In the genomic region with DNA sequence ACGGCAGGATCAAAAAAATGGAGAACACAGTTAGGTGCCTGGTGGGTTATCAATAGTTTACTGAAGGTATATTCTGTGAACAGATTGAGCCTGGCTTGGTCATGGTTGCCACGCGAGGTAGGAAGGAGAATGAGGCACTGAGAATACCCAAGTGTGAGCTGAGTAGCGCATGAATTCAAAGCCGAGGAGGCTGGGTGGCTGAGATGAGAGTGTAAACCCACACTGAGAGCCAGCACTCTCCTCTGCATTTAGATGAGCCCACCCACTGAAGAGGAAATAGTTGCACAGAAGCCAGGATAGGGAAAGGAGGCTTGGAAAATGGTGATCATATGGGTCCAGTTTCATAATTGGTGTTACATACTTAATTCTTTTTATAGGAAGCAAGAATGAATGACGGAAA, we compare ENCODE assay signal across 7 mouse cellular contexts.
"Had no signal": no experiment of that assay in that cellular context is flagged by ENCODE, and none has a peak within 500 bp of the region (broad histone marks: within the 10 kb centered on the region; RNA-seq: fewer than 3 reads in every experiment).

No protein-coding gene starts in this region.

- DNase-seq: kidney, adult 8-10 months; kidney, postnatal 25 days; layer of hippocampus, adult 9-11 months; layer of hippocampus, postnatal 36 days; lung, adult 18-20 months; retina, postnatal 1 day; thymus, postnatal 4 days had no signal
